8 mouse cellular contexts compared by ENCODE assay signal in the genomic region with DNA sequence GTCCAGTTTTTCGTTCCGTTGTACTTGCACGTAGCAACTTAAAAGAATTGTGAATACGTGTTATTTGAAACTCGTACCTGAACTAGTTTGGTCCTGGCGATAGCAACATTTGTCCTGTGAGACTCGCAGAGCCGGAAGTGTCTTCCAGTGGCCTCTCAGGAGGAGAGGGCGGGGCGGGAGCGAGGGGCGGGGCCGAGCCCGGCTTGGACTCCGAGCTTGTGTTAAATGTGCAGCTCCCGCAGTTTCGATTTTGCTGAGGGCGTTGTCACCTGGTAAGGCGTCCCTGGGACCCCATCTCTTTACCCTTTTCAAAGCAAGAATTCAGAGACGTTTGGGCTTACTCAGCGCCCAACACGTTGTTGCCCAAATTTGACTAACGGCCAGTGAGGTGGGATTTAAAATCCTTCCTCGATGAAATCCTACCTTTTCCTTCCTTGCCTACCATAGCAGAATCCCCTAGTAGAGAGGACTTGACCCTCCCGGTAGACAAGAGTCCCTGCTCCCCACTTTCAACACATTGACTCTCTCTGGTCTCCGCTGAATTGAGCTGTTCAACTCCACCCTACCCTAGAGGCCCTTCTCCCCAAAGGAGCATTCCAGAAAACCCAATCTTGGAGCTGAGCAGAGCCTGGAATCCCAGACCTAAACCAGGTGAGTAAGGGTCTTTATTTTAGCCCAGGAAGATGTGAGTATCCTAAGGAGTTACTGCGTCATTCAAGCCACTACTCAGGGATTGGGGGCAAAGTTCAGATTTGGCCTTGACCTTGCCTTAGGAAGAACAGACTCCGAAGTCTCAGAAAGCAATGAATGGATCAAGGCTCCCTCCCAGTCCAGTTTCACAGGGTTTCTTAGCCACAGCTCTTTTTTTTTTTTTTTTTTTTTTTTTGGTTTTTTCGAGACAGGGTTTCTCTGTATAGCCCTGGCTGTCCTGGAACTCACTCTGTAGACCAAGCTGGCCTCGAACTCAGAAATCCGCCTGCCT. TPM values are rescaled to one million over a fixed set of nuclear protein-coding genes. Genes with fewer than 3 reads are reported as not detected.
DNase-seq lines count a peak whose midpoint lies in the region; ATAC-seq and TF ChIP-seq lines count a peak whose summit lies in the region.

Gene Tmem106a, plus strand, starts transcription at position 189 of the 982 bp plus-strand sequence.

- no peaks in the 10 kb centered on the region for H3K9me3 ChIP-seq in G1E (replicated peaks)
- H3K9me3 ChIP-seq in hindbrain, embryonic 14.5 days (ENCODE audit: control insufficient read depth, low read length) = no peaks in the 10 kb centered on the region
- H3K9me3 ChIP-seq in liver, embryonic 11.5 days (ENCODE audit: control insufficient read depth, low read length) = no peaks in the 10 kb centered on the region

- H3K36me3 ChIP-seq in G1E (replicated peaks) (peaks cover 57% of the 10 kb centered on the region), myocyte (ENCODE audit: control insufficient read depth, insufficient read depth) (peaks cover 17% of the 10 kb centered on the region)
- peaks cover 53% of the 10 kb centered on the region for H3K36me3 ChIP-seq in hindbrain, embryonic 14.5 days (replicated peaks; ENCODE audit: control insufficient read depth, insufficient read depth)
- H3K36me3 ChIP-seq in liver, embryonic 11.5 days (ENCODE audit: control insufficient read depth, insufficient read depth, low read length) = peaks cover 8% of the 10 kb centered on the region

- H3K4me2 ChIP-seq in hindbrain, embryonic 14.5 days (replicated peaks) = peak within 1 kb of the TSS; percentile 47
- H3K4me2 ChIP-seq in liver, embryonic 11.5 days = peak within 1 kb of the TSS; percentile 71
- peak within 1 kb of the TSS; percentile 43 for H3K4me2 ChIP-seq in myocyte (ENCODE audit: low read depth)

- no peak for TF ChIP-seq CTCF in G1E (IDR thresholded peaks at IDR 0.05; ENCODE audit: low read depth, low read length)
- TF ChIP-seq CTCF in bone marrow macrophage, adult 2 months (IDR thresholded peaks at IDR 0.05; ENCODE audit: low read depth, low read length) = no peak

- peak; percentile 57; the same call in 1 of the 2 replicates for ATAC-seq in G1E (ENCODE audit: extremely low read depth, insufficient number of reproducible peaks, low FRiP score, poor library complexity, severe bottlenecking)
- ATAC-seq in hindbrain, embryonic 14.5 days (ENCODE audit: low FRiP score) = no peak
- ATAC-seq in liver, embryonic 11.5 days (replicated peaks; ENCODE audit: low FRiP score) = peak; percentile 84

- peak within 1 kb of the TSS; percentile 68 for H3K4me3 ChIP-seq in G1E (ENCODE audit: low read depth, low read length)
- peak within 1 kb of the TSS; percentile 74 for H3K4me3 ChIP-seq in bone marrow macrophage, adult 2 months (ENCODE audit: insufficient read depth, low read length)
- H3K4me3 ChIP-seq in hindbrain, embryonic 14.5 days (replicated peaks; ENCODE audit: low read length) = peak within 1 kb of the TSS; percentile 15
- peak within 1 kb of the TSS; percentile 51 for H3K4me3 ChIP-seq in liver, embryonic 11.5 days (ENCODE audit: low read depth, low read length)
- H3K4me3 ChIP-seq in myocyte = peak within 1 kb of the TSS; percentile 8

- DNase-seq in G1E (ENCODE audit: low spot score) = peak; percentile 70
- DNase-seq in forelimb bud, embryonic 11.5 days (ENCODE audit: low read depth, low spot score) = peak; percentile 35
- DNase-seq in hindbrain, embryonic 14.5 days (ENCODE audit: low spot score) = peak; percentile 42
- peak; percentile 84 for DNase-seq in liver, embryonic 11.5 days (ENCODE audit: low spot score)
- peak; percentile 39 to 48 for DNase-seq in thymus, adult 18-20 months
- no peak for DNase-seq in layer of hippocampus, postnatal 36 days

- WGBS in hindbrain, embryonic 14.5 days = 21% methylated on average over 30 of the region's 31 CpGs
- 17% methylated on average over 30 of the region's 31 CpGs for WGBS in liver, embryonic 11.5 days

- H3K9ac ChIP-seq in hindbrain, embryonic 14.5 days = peak within 1 kb of the TSS; percentile 47
- H3K9ac ChIP-seq in liver, embryonic 11.5 days (ENCODE audit: low read depth, low read length) = peak within 1 kb of the TSS; percentile 69

- H3K4me1 ChIP-seq in G1E (ENCODE audit: insufficient read depth, low read depth, low read length) = peaks cover 19% of the 10 kb centered on the region
- H3K4me1 ChIP-seq in bone marrow macrophage, adult 2 months (ENCODE audit: control insufficient read depth, insufficient read depth, low read length) = peaks cover 55% of the 10 kb centered on the region
- H3K4me1 ChIP-seq in hindbrain, embryonic 14.5 days (replicated peaks; ENCODE audit: control insufficient read depth, insufficient read depth, low read length) = no peaks in the 10 kb centered on the region
- peaks cover 6% of the 10 kb centered on the region for H3K4me1 ChIP-seq in liver, embryonic 11.5 days (replicated peaks; ENCODE audit: control insufficient read depth, insufficient read depth, low read length)

- TF ChIP-seq POLR2A in bone marrow macrophage, adult 2 months (IDR thresholded peaks at IDR 0.05; ENCODE audit: borderline replicate concordance, low read depth, low read length) = no peak; the same call in 1 of the 2 replicates
- TF ChIP-seq POLR2A in myocyte (IDR thresholded peaks at IDR 0.05; ENCODE audit: insufficient read length, low read depth) = no peak

- H3K27me3 ChIP-seq in G1E (ENCODE audit: insufficient read depth, low read length) (no peaks in the 10 kb centered on the region), myocyte (ENCODE audit: control insufficient read depth, insufficient read depth, insufficient read length) (no peaks in the 10 kb centered on the region)
- no peaks in the 10 kb centered on the region for H3K27me3 ChIP-seq in hindbrain, embryonic 14.5 days (ENCODE audit: control insufficient read depth, insufficient read depth, low read length)
- H3K27me3 ChIP-seq in liver, embryonic 11.5 days (replicated peaks; ENCODE audit: control insufficient read depth, insufficient read depth, low read length) = no peaks in the 10 kb centered on the region

- no peak within 1 kb of the TSS for H3ac ChIP-seq in myocyte (ENCODE audit: control insufficient read depth, insufficient read length)

- H3K79me2 ChIP-seq in myocyte (ENCODE audit: control insufficient read depth, insufficient read depth) = no peaks in the 10 kb centered on the region

- peak within 1 kb of the TSS; percentile 99 for H3K27ac ChIP-seq in bone marrow macrophage, adult 2 months (ENCODE audit: insufficient read depth, low read depth, low read length)
- no peak within 1 kb of the TSS for H3K27ac ChIP-seq in hindbrain, embryonic 14.5 days
- H3K27ac ChIP-seq in liver, embryonic 11.5 days (ENCODE audit: low read depth, low read length) = peak within 1 kb of the TSS; percentile 38; the same call in 1 of the 2 replicates

TF ChIP-seq in myocyte, 11 proteins besides CTCF, POLR2A, EP300 and RAD21:
- no peak for TF ChIP-seq POLR2AphosphoS2 (IDR thresholded peaks at IDR 0.05; ENCODE audit: insufficient read length, low read depth)
- TF ChIP-seq E2F4 (IDR thresholded peaks at IDR 0.05; ENCODE audit: insufficient read depth) = no peak
- TF ChIP-seq REST (IDR thresholded peaks at IDR 0.05; ENCODE audit: insufficient read depth, insufficient read length) = no peak
- TF ChIP-seq MYOD1 (IDR thresholded peaks at IDR 0.05; ENCODE audit: control insufficient read depth in 1 of 3, insufficient read length in 2 of 3, low read depth in 2 of 3) = no peak
- no peak for TF ChIP-seq CEBPB (IDR thresholded peaks at IDR 0.05; ENCODE audit: insufficient read depth, poor library complexity, severe bottlenecking)
- TF ChIP-seq TCF12 (IDR thresholded peaks at IDR 0.05; ENCODE audit: insufficient read depth, poor library complexity, severe bottlenecking) = no peak
- TF ChIP-seq TCF3 (IDR thresholded peaks at IDR 0.05; ENCODE audit: insufficient read length, low read depth) = no peak
TF ChIP-seq in myocyte: peak in this region for 0.

RNA-seq across cellular contexts. Expression of gene Tmem106a, which starts in this region (rescaled TPM):
- total RNA-seq in G1E (2014; fragmentation: Nextera tagmentation) (3.4 and 7.8 TPM in 2 replicates), G1E (2017) (1.6 and 2.9 TPM in 2 replicates)
- polyA plus RNA-seq in G1E (2012) (1.00 and 1.0 TPM in 2 replicates), myocyte (2012; fragmentation: generic; extraction: Trizol) (1.8 TPM)
- polyA plus RNA-seq in bone marrow macrophage, adult 2 months (2012; ENCODE audit: insufficient read depth, insufficient read length, missing spikeins) = 407 and 510 TPM in 2 replicates
- polyA plus RNA-seq in hindbrain, embryonic 14.5 days (2014; fragmentation: Nextera tagmentation; extraction: Ambion mirVana) = 4.7 and 4.8 TPM in 2 replicates
- polyA plus RNA-seq in liver, embryonic 11.5 days (2014; fragmentation: Nextera tagmentation; extraction: Ambion mirVana) = 6.2 and 6.8 TPM in 2 replicates
- 1 to 10 TPM; 1.3 to 2.7 TPM for total RNA-seq in layer of hippocampus, postnatal 36 days (2021)

Comparison
In these comparisons a context has a peak if more than half of its experiments do, and no peak if none do; other contexts are left out.
1. RNA of gene Tmem106a (polyA plus RNA-seq): 407 to 510 TPM in bone marrow macrophage, adult 2 months; 6.2 to 6.8 TPM in liver, embryonic 11.5 days, 4.7 to 4.8 TPM in hindbrain, embryonic 14.5 days, 1.8 TPM in myocyte (single experiment) and 1.00 to 1.0 TPM in G1E; every median in the first group is over 10 times any median in the second.
2. DNase-seq: peak in G1E (single experiment), forelimb bud, embryonic 11.5 days (single experiment), hindbrain, embryonic 14.5 days (single experiment), liver, embryonic 11.5 days (single experiment) and thymus, adult 18-20 months (2 of 2); none in layer of hippocampus, postnatal 36 days (0 of 2).
3. H3K4me3 ChIP-seq: peak in every context shown above with its lines; median percentile 74 in bone marrow macrophage, adult 2 months; 68 in G1E; 51 in liver, embryonic 11.5 days; 15 in hindbrain, embryonic 14.5 days; 8 in myocyte.
4. Peak in every context shown above with its lines, with median percentiles within 50 percentile points of each other: H3K4me2 ChIP-seq.